Mouse (Mus musculus) neural tube, embryonic 13.5 days (tissue): ENCODE data around the gene Olfr872. TPM values are rescaled to one million over a fixed set of nuclear protein-coding genes. Genes with fewer than 3 reads are reported as not detected.

ENCODE experiments used
- polyA plus RNA-seq: library from polyadenylated mRNA; unstranded; fragments of >200 nt; fragmentation: Nextera tagmentation; extraction: Ambion mirVana; gene quantifications from 2 replicates; pipeline ENCODE4 v1.2.1, GENCODE M21; 2015

Olfr872 gene
- polyA plus RNA-seq, 1 experiment from 2014 or later: not detected

Other genes with a start within 250 kb of the Olfr872 start
- not detected in 2 replicates for gene Olfr866, start 209.1 kb upstream of the Olfr872 start, polyA plus RNA-seq
- not detected in 2 replicates for gene Olfr867, start 179.6 kb upstream of the Olfr872 start, polyA plus RNA-seq
- gene Olfr868, start 138.5 kb upstream of the Olfr872 start, polyA plus RNA-seq: not detected in 2 replicates
- gene Olfr869, start 108.1 kb upstream of the Olfr872 start, polyA plus RNA-seq: not detected in 2 replicates
- not detected in 2 replicates for gene Olfr870, start 63.1 kb upstream of the Olfr872 start, polyA plus RNA-seq
- gene Olfr871, start 24.9 kb upstream of the Olfr872 start, polyA plus RNA-seq: not detected in 2 replicates
- gene Olfr39, start 45.2 kb downstream of the Olfr872 start, polyA plus RNA-seq: not detected in 2 replicates
- not detected in 2 replicates for gene Olfr873, start 61.4 kb downstream of the Olfr872 start, polyA plus RNA-seq
- gene Olfr18, start 99.0 kb downstream of the Olfr872 start, polyA plus RNA-seq: 0.13 TPM in 1 of 2 replicates, not detected in the other
- 33.4 and 39.7 TPM in 2 replicates for gene Zfp560, start 148.1 kb downstream of the Olfr872 start, polyA plus RNA-seq
- gene Zfp26, start 223.0 kb downstream of the Olfr872 start, polyA plus RNA-seq: 15.2 and 15.3 TPM in 2 replicates